Mouse (Mus musculus): ENCODE data around the gene Arhgap10.

- TF ChIP-seq TAL1 (IDR thresholded peaks at IDR 0.05; ENCODE audit: low read length) (no peak), GATA1 (IDR thresholded peaks at IDR 0.05; ENCODE audit: low read length) (no peak)
These were observed 89.3 kb downstream of the Arhgap10 start for GRCm38 (mm10) chr8:77428420-77428819.
